Mouse (Mus musculus) heart, adult 18-20 months (tissue): ENCODE data around the gene Rhog. TPM values are rescaled to one million over a fixed set of nuclear protein-coding genes. Genes with fewer than 3 reads are reported as not detected.
"Not testable (repeated sequence)": the region's sequence is repeated elsewhere in the genome, so short reads cannot be mapped to it uniquely, and the experiment has no call there.

ENCODE experiments used
- DNase-seq, 2 experiments: peaks; one replicate each; pipeline ENCODE4 v3.0.0; 2021 to 2022; ENCODE audit warnings: mixed read lengths in 1 of 2
- long read RNA-seq, 2 experiments: library from polyadenylated mRNA; stranded (forward); transcript quantifications; one replicate each; pipeline ENCODE4 v2.0.0; 2021
- total RNA-seq, 2 experiments: library from RNA; stranded (reverse); gene quantifications; 2 replicates each; pipeline ENCODE4 v1.2.3; 2021

Rhog gene
- 10 to 100 TPM; 19.6 to 26.9 TPM for total RNA-seq
- long read RNA-seq, experiment 1, partial matches to known transcripts = 3 of 7 reads
- long read RNA-seq, experiment 1, other reads (novel, unspliced or antisense) = 0 of 7 reads
- long read RNA-seq, experiment 2, partial matches to known transcripts = 0 of 3 reads
- long read RNA-seq, experiment 2, other reads (novel, unspliced or antisense) = 0 of 3 reads

DNA sequence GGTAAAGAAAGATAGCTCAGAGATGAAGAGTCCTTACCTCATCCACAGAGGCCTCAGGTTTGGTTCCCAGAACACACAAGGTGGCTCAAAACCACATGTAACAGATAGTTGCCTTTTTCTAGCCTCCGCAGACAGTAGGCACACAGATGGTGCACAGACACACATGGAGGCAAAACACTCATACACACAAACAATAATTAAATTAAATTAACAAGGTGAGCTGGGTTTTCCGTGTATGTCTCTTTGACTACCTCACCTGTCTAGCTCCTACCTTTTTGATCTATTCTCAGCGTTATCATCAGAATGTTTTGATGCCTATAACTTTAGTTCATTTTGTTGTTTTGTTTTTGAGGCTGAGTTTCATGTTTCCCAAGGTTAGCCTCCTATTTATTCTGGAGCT, at the start of gene Rhog:
Rhog (minus strand) TSS at position 101 of the 400 bp plus-strand sequence.
- DNase-seq = no peak

DNA sequence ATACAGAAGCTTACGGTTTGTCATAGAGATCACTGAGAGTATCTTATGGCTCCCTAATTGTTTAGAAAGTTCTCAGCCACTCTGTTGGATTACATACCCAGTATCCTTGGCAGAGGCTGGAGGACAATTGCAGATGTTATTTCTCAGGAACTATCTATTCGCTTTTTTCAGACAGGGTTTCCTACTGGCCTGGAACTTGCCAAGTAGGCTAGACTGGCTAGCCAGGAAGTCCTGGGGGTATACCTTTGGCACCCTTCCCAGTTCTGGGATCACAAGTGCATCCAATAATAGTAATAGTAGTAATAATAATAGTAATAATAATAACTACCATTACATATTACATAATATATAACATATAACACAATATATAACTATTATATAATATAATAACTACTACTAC, 49.7 kb upstream of the Rhog start:
- peak; percentile 40 for DNase-seq

DNA sequence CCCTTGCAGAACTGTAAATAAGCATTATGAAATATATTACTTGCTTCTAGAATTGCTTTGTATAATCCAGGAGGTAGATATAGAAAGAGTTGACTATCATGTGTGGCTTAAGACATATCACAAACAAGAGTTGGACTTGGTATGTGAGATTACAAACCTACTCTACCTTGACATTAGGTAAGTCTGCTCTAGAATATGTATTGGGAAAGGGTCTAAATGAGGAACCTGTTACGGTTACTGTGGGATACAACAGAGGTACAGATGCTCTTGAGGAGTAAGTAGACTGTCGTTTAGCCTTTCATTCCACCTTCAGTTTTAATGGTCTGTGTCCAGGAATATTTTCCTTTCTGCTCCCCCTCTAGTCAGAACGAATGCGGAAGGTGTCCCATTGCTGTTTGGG, 46.6 kb upstream of the Rhog start:
- no peak for DNase-seq

DNA sequence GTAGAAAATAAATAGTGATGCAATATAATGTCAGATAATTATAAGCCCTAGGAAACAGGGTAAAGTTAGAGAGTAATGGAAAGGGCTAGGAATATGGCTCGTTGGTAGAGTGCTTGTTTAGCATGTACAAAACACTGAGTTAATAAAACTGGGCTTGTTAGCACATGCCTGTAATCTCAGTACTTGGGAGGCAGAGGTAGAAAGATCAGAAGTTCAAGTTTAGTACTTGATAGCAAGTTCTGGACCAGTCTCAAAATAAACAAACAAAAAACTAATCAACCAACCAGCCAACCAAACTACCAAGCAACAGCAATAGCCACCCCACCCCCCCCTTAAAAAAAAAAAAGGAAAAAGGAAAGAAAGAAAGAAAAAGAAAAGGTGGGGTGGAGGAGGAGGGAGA, 44.9 kb upstream of the Rhog start:
- DNase-seq = no peak

DNA sequence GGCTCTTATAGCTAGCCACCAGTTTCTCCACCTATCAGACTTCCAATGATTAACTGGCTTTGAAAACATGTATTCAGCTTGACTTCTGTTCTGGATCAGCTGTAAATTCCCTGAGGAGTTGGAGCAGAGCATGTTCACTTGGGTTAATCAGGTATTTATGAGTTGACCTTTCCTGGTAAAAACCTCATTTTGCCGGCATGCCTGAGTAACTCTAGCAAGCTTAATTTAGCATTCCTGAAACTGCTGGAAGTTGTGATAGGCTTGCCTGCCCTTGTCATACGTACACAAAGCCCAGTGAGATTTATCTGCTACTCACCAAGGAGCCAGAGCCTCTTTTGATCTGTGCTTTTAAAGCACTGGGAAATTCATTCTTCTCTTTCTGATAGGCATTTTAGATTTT, 37.4 kb upstream of the Rhog start:
- DNase-seq = no peak

DNA sequence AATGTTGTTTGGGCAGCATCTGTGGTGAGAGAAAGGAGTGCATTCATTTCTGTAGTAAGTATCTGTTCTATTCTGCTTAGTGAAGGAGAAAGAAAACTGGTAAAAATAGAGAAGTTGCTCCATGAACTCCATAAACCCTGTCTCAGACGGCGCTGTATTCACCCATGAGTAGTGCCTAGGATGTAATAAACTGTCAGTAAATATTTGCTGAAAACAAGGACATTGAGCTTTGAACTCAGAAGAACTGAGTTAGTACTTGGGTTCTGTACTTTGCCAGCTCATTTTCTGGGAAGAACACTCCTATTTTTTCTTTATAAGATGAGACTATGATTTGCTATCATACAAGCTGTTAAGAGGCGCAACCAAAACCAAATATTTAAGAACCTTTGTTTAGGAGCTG, 36.4 kb upstream of the Rhog start:
- DNase-seq = no peak

DNA sequence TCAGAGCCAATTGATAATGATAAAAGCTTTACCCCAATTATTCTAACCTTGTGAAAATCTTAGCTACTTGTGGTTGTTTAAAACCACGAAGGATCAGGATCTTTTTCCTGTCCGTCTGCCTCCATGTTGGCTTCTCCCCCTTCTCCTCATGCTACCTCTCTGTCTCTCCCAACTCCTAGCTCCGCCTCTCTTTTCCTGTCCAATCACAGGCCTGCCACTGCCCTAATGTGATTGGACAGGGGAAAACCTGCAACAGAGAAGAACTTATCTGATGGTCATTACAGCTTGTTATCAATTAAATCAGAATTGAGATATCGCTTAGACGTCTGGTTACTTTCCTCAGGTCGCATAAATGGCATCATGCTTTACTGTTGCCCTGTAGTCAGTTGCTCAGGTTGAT, 33.6 kb upstream of the Rhog start:
- no peak for DNase-seq

DNA sequence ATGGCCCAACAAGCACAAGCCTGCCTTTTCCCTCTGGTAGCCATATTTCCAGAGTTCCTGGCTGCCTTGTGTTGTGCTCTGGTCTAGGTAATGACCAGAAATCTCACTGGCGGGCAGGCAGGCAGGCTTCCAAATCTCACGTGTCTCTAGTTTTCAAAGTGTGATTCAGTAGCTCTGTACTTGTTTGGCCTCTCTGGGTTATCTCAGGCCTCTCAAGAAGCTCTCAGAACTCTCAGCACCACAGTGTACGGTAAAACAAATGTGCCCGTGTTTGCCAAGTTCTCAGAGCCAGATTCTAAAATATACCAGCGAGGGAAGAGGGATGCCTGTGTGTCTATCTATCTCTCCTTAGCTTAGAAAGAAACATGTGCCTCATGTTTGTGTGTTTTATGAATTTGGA, 26.4 kb upstream of the Rhog start:
- peak; percentile 76 to 80 for DNase-seq

DNA sequence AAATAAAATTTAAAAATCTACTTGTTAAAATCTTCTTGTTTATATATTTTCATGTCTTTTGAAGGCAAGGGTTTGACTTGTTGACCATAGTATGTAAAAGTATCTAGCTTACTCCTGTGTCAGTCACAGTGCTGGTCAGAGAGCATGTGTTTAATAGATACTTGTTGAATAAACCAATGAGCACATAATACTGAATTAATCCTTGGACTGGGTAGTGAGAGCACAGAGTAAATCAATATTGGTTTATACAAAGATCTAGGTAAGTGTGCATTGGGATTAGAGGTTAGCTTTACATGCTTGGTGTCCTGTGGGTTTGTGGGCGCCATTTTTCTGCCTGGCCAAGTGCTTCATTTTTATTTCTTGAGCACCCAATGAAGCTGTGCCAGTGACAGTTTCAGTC, 25.5 kb upstream of the Rhog start:
- DNase-seq = no peak

DNA sequence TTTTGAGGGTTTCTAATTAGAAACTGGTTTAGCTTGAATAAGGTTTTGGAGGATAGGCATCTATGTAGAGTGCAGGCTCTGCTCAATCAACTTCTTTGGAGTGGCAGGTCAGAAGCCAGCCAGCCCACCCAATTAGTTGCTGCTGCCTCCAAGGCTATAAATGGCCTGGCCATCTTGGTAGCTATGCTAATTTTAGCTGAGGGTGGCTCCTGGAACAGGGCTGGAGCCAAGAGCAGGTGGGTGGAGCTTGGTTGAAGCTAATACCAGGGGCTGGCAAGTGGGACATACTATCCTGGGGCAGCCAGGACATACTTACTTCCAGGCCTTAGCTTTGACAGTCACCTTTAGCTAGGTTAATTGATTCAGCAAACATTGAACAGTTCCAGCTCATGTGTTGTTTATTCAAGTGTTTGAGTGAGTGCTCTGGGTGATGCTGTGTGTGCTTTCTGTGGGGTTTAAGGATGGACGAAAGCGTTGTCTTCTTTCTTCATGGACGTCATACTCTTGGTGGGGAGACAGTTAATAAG, 16.6 kb upstream of the Rhog start:
- peak; percentile 45 to 69 for DNase-seq

DNA sequence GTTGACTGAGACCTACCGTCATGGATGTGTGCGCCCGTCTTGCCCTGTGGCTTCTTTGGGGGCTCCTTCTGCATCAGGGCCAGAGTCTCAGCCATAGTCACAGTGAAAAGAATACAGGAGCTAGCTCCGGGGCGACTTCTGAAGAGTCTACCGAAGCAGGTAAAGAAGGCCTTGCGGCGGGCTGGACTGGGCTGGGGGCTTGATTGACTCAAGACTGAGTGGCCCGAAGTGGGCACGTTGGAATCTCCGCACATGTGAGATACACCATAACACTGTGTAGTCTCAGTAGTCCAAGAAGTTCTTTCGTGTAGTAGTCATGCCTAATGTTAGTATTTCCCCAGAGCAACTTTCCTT, 12.5 kb upstream of the Rhog start:
- DNase-seq = no peak

DNA sequence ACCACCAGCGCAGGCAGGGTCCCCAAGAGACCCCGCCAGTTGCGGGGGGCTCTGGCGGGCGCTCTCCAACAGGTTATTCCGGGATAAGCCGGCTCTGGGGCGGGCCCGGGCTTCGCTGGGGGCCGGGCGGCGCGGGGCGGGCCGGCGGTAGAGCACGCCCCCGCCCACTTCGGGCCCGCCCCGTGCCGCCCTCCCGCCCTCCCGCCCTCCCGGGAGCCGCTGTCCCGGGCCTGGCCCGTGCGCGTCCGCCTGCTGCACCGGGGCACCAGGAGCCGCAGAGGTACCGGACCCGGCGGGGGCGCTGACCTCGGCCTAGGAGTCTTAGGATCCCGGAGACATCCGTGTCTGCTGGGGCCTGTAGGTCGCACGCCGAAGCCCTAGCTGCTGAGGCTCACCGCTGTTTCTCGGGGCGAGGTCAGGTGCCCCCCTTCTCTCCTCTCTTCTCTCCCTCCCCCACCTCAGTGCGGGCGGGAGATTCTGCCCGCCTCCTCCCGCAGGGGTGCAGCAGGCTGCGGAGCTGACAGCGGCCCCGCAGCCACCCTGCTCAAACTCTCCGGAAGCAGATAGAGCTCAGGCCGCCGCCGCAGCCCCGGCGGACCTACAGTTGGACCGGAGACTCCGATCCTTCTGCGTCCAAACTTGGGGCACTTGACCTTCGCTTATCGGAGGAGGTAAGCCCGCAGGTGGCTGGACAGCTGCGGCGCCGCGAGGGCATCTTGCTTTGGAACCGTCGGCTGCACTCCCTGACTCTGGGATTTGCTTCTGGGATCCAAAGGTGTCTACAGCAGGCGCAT, 11.9 kb upstream of the Rhog start, which contains the start of gene Stim1:
Stim1 (plus strand) TSS at position 206 of the 794 bp plus-strand sequence.
- no peak for DNase-seq

DNA sequence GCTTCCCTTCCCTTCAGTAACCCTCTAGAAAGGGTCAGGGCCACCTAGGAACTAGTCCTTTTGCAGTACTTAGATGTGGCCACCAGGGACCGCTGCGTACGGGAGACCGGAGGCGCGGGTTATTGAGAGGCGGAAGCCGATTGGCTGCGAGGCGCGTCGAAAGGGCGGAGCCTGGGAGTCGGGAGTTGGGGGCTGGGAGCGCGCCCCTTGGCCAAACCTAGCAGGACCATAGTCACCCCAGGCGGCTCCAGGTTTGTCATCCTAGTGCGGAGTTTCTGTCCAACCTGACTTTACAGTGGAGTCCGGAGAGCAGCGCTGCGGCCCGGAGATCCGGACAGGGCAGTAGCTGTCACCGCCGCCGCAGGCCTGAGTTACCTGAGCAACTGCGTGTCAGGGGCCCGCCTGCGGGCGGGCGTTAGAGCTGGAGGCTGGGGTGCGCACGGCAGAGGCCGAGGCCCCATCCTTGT, 11.3 kb upstream of the Rhog start:
- peak; percentile 96 to 98 for DNase-seq

DNA sequence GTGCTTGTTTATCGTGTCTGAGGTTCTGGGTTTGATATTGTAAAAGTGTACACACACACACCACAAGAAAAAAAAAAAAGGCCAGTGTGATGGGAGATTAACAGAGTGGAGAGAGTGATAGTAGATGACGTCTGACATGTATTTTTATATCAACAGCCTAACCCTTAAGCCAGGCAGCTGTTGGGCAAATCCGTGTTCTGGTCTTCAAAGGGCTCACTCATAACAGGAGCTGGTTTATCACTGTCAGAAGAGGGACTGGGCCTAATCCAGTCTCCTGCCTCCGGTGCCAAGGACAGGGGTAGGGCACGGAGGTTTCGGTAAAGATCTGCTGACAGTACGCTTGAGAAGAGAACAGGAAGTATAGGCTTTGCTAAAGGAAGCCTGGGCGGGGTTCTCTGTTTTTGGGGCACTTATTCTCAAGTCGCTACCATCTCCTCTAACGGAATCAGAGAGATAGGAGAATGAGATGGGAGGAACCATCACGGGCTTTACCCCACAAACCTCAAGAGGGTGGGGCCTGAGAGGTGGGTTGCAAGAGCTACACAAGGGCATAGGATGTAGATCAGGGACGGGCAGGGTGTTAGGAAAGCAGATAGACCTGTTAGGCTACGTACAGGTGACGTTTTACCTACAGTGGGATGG, 10.7 kb upstream of the Rhog start:
- DNase-seq = peak; percentile 49 to 55

DNA sequence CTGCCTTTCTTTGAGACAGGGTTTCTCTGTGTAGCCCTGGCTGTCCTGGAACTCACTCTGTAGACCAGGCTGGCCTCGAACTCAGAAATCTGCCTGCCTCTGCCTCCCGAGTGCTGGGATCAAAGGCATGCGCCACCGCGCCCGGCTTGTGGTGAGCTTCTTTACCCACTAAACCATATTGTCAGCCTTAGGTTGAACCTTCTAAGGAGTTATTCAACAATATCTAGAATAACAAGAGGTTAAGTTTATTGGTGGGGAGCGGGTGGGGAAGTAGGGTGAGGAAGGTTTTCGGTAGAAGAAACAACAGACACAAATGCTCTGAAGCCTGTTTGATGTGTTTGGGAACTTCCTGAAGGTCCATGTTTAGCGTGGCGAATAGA, 10.2 kb upstream of the Rhog start:
- DNase-seq = not testable (repeated sequence)

DNA sequence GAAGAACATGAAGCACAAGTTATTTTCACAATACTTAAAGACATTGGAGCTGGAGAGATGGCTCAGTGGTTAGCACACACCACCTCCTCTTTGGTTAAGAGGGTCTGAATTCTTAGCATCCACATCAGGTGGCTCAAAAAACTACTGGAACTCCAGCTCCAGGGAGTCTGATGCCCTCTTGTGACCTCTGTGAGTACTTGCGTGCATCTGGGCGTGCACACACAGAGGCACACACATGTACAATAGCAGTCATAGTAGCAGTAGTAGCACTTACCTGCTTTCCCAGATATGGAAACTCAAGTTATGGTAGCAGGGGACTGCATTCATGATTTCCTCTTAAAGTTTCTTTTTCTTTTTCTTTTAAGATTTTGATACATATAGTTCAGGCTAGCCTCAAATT, 7.2 kb upstream of the Rhog start:
- no peak for DNase-seq

DNA sequence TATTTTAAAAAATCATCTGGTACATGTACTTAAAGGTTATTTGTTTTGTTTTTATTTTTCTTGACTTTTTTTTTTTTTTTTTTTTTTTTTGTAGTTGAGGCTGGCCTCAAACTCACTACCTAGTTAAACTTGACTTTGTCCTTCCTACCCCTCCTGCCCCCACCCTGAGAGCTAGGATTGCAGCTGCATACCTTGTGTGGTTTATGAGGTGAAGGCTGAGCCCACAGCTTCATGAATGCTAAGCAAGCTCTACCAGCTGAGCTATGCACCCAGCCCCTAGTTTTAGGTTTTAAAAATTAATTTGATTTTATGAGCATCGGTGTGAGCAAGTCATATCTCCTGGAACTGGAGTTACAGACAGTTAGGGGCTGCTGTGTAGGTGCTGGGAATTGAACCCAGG, 4.7 kb upstream of the Rhog start:
- DNase-seq = no peak

DNA sequence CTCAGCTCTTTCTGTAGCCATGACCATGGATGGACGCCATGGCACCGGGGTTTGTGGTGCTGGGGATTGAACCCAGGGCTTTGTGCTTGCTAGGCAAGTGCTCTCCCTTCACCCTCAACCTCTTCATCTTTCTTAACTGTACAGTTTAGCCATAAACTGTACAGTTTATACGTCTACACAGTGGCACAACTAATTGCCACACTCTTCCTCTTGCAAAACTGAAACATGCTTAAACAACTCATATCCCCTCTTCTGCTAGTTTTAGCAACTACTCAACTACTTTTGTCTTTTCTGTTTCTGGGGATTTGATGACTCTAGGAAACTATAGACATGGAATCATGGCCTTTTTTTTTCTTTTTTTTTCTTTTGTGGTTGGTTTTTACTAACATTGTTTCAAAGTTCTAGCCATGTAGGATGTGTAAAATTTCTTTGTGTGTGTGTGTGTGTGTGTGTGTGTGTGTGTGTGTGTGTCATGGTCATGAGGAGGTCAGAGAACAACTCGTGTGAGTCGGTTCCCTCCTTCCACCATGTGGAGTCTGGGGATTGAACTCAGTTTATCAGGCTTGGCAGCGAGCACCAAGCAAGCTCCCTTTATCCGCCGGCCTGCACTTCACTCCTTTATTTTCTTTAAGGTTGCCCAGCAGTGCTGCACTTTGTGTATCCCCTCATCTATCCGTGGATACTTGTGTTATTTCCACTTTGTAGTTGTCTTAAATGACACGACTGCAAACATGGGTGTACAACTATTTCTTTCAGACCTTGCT, 4.0 kb upstream of the Rhog start:
- no peak for DNase-seq

DNA sequence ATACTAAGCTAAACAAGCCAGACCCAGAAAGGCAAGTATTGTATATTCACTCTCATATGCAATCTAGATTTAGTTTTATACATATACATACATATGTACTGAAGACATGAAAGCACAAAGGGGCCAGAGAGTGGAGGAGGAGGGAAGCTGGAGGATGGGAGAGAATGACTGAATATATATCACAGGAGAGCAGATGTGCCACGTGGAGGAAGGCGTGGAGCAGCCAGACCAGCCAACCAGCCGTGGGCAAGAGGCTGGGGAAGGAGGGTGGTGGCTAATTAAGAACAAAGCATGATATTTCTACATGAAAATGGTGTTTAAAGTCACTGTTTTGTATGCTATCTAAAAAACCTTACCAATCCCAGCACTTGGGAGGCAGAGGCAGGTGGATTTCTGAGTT, 2.9 kb upstream of the Rhog start:
- no peak for DNase-seq

DNA sequence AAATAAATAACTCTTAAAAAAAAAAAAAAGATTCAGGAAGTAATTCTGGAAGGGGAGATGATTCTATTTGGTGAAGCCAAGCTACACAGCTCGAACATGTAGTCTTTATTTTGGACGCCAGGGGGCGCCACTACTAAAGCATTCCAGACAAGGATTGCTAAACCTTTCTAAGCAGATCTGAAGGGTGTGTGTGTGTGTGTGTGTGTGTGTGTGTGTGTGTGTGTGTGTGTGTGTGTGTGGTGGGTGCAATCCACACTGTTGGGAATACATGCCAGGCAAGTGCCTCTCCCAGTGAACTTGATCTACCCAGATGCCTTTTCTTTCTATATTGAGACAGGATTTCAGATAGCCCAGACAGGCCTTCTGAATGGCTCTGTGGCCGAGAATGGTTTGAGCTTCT, 2.3 kb upstream of the Rhog start:
- DNase-seq = peak; percentile 70 to 93

DNA sequence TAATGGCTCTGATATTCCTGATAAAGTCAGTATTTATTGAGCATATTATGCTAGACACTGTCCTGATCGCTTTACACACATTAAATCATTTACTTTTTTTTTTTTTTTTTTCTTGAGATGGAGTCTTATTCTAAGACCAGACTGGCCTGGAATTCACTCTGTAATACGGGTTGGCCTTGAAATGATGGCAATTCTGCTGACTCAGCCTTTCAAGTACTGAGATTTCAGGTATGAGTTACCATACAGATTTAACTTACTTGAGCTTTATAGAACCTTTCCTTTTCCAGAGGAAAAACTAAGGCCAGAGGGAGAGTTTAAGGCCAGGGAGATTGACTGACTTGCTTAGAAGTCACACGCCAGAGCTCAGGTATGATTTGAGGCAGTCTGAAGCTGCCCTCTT, 782 bp upstream of the Rhog start:
- no peak for DNase-seq

DNA sequence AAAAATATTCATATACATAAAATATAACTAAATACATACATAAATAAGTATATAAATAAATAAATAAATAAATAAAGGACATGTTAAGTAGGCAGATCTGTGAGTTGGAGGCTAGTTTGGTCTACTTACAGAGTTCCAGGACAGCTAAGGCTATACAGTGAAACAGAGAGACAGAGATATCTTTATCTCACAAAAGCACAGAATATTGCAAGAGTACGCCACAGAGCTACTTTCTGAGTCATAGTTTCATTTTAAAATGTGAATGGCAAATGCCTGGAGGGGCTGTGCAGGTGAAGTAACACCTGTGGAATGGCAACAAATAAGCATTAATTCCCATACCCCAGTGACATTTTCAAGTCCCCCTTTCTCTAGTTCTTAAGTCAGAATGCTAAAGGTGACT, 2.2 kb downstream of the Rhog start:
- no peak for DNase-seq
